Mouse (Mus musculus) ovary, postnatal 36 days (tissue): Measurements from ENCODE around the gene Paqr5.

Source experiments
- DNase-seq: peaks from one replicate; pipeline ENCODE4 v3.0.0; 2022; ENCODE audit warnings: low spot score, mixed read lengths

Paqr5 gene

DNA sequence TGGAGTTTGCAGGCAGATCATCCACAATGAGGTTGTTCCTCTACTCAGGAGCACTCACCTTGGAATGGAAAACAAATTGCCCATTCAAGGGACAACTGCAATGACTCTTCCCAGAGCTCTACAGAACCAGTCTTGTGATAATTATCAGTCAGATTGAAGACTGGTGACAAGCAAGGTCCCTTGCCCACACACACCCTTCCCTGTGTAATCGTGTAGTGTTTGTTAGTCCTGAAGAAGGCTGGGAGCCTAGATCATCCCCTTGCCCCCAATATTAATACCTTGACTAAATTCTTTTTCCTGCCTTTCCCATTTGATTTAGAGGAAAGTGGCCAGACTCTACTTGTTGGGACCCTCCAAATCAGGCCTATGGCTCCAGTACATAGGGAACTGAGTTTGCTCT is 117.0 kb downstream of the Paqr5 start:
- DNase-seq = no peak

DNA sequence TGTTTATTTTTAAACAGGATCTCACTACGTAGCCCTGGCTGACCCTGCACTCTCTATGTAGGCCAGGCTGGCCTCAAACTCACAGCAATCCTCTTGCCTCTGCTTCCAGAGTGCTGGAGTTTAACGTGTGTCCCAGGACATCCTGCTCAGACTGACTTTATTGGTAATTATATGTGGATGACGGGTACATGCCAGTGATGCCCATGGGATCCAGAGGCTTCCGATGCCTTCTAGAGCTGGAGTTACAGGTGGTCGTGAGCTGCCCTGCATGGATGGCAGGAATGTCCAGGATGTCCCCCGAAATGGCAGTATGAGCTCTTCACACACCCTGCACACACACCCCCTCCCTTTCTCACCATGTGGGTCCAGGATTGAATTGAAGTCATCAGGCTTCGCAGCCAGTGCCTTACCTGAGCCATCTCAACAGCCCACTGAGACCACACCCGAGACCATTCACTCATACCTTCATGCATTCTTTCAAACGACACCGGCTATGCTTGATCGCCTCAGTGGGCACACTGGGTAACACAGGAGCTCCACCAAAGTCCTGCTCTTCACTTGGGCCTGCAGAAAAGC is 117.7 kb downstream of the Paqr5 start:
- no peak for DNase-seq

DNA sequence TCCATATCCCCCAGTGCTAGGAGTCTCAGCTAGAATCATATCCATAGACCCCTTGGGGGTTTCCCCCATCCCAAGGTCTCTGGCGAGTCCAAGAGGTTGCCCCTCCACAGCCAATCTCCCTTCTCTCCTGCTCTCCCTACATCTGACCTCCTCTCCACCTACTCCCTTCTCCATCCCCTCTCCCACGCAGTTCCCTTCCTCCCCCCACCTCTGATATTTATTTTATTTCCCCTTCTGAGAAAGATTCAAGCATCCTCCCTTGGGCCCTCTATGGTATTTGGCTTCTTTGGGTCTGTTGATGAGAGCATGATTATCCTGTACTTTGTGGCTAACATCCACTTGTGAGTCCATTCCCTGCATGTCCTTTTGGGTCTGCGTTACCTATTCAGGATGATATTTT is 118.3 kb downstream of the Paqr5 start:
- no peak for DNase-seq

DNA sequence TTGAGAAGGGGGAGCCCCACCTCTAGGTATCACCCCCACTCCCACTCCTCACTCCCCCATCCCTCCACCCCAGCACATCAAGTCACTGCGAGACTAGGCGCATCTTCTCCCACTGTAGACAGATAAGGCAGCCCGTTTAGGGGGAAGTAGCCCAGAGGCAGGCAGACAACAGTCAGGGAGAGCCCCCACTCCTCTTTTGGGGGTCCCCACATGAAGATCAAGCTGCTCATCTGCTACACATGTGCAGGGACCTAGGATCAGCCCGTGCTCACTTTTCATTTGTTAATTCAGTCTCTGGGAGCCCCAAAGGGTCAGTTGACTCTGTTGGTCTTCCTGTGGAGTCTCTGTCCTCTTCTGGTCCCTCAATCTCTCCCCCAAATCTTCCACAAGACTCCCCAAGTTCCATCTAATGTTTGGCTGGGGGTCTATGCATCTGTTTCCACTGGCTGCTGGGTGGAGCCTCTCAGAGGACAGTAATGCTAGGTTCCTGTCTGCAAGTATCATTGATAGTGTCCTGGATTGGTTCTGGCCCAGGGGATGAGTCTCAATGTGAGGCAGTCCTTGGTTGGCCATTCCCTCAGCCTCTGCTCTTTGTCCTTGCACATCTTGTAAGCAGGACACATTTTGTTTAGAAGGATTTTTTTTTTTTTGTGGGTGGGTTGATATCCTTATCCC is 118.9 kb downstream of the Paqr5 start:
- DNase-seq = no peak

DNA sequence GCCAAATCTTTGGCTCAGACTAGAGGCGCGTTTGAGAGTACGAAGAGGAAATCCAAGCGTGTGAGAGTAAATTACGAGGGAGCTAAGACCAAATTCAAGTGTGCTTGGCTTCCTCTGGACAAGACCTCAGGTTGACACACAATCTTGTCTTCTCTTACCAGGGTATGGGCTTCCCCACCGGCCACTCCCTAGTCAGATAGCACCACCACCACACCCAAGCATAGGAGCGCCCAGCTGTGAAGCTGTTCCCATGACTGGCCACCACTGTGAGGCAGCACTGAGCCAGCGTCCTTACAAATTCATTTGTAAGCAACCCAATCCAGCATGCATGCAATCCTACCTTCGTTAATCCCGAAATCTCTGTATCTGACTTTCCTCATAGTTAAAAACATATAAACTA is 119.7 kb downstream of the Paqr5 start:
- DNase-seq = peak; percentile 35

DNA sequence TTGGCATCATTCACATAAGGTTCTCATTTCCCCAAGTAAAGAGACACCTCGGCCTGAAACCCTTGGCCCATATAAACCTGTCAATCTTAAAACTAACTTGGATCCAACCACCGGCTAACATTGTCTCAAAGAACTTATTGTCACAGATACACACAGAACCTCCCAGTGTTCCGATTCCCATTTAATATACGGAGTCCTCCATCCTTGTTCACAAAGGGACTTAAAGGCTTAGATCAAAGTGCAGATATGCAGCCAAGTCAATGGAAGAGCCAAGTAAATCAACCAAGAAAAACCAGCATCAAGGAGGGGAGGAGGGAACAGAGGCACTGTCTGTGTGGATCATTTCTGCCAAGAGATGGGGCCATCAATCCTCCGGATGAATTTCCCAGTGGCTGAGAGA is 121.1 kb downstream of the Paqr5 start:
- no peak for DNase-seq

DNA sequence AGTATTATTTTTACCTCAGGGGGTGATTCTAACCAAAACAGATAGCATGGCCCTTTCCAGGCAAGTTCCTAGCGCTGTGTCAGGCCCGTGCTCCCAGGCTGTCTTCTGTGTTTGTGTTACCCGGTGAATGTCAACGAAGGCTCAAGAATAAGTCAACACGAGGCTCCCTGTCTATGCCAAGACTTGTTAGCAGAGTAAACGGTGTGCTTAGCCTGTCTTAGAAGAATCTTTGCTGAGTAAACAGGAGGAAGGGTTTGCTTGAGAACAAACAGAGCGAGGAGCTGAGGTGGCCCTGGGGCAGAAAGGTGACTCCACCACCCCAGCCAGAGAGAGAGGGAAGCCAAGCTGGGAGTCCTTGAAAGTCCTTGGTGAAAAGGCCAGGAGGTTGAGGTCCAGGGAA is 122.5 kb downstream of the Paqr5 start:
- DNase-seq = no peak
